Mouse (Mus musculus) layer of hippocampus, adult 9-10 months (tissue): ENCODE results near the gene Ybey.

ENCODE experiments used
- DNase-seq: peaks from one replicate; pipeline ENCODE4 v3.0.0; 2022; ENCODE audit warnings: low spot score

Gene Ybey

GRCm38 (mm10) chr10:76442178-76443088 lies 26.5 kb downstream of the Ybey start, which contains the start of gene Pcnt:
Gene Pcnt (minus strand): TSS chr10:76442786.
- peak; percentile 94 for DNase-seq

DNA sequence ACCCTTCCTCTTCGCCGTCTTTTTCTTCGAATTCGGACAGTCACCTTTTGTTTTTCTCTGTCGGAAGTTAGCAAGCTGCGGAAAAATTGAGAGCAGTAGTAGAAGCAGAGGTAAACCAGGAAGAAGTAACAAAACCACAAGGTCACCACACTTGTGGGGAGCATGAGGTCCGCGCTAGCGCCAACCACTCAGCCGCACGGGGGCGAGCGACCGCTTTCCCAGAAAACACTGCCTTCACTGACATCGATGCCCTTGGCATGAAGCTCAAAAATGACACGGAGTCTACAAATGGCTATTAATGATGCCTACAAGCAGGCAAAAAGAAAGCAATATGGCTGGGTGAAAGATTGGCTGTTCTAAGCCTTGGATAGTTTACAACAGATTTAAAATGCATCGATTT lies 28.6 kb downstream of the Ybey start, which contains the start of gene AC141477.1:
Gene AC141477.1, minus strand, starts transcription at position 164 of the 400 bp plus-strand sequence.
- no peak for DNase-seq

DNA sequence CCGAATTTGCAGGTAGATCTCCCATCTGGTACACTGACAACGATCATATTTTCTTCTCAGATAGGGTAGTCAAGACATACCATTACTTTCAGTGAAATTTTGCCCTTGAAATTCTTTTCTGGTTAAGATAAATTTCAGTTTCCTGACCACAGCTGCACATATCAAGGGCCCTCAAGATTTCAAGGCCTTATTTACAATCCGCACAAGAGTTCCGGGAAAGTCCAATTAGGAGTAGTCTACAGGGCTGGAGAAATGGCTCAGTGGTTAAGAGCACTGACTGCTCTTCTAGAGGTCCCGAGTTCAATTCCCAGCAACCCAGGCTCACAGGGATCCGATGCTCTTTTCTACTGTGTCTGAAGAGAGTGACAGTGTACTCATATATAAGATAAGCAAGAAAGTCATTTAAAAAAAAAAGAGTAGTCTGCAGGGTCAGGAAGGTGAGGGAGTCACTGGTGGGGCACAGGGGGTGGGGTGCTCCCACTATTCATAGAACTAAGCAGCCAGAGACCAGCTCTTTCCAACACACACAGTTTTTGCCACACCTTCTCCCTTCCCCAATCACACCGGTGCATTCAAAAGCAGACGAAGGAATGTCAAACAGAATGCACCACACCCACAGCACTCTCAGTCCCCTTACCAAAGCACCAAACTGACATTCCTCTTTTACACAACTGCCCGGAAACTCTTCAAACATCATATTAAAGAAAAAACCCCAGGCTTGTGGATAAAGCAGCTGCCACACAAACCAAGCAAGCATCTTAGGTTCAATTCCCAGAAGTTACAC lies 29.6 kb downstream of the Ybey start:
- DNase-seq: no peak

- no peak for DNase-seq
Observed at GRCm38 (mm10) chr10:76433925-76434324, 35.0 kb downstream of the Ybey start.

DNA sequence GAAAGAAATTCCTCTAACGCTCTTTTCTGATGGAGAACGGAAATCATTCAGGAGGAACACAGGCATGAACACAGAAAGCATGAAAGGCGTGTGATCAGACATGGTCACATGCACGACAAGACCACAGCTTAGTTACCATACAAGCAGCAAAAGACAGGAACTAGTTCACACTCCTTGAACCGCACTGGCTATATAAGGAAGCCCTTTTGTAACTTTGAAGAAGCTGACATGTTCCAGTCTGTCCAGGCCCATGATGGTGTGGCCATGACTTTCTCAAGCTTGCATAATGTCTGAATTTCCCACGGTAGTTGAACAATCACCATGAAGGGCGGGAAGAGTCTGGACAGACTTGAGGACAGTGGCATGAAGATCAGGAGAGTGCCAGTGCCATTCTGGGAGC lies 43.2 kb downstream of the Ybey start:
- no peak for DNase-seq

DNA sequence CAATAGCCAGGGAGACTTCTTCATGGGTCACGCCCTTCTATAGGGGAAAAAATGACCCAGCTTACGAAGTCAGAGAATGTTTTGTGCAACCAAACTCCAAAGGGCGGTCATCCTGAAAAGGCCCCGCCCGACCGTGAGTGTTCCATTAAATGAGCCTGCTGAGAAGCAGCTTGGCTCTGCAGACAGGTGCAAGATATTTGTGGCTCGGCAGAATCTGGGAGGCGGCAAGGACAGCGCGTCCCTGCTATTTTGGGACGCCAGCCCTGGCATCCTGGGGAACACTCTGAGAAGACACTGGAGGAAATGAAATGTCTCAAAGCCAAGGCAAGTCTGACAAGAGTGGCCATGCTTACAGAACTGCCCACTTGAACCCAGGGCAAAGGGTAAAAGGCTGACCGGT lies 52.1 kb downstream of the Ybey start:
- DNase-seq: no peak
